Mouse (Mus musculus): ENCODE measurements around the gene Acp6. TPM values are rescaled to one million over a fixed set of nuclear protein-coding genes. Genes with fewer than 3 reads are reported as not detected.

The Acp6 gene
- 44.0 TPM for polyA plus RNA-seq (2014; fragmentation: Illumina TruSeq; extraction: RNeasy Lipid Tissue Mini Kit (QIAGEN cat#74804); ENCODE audit: low read depth, low replicate concordance)

DNA sequence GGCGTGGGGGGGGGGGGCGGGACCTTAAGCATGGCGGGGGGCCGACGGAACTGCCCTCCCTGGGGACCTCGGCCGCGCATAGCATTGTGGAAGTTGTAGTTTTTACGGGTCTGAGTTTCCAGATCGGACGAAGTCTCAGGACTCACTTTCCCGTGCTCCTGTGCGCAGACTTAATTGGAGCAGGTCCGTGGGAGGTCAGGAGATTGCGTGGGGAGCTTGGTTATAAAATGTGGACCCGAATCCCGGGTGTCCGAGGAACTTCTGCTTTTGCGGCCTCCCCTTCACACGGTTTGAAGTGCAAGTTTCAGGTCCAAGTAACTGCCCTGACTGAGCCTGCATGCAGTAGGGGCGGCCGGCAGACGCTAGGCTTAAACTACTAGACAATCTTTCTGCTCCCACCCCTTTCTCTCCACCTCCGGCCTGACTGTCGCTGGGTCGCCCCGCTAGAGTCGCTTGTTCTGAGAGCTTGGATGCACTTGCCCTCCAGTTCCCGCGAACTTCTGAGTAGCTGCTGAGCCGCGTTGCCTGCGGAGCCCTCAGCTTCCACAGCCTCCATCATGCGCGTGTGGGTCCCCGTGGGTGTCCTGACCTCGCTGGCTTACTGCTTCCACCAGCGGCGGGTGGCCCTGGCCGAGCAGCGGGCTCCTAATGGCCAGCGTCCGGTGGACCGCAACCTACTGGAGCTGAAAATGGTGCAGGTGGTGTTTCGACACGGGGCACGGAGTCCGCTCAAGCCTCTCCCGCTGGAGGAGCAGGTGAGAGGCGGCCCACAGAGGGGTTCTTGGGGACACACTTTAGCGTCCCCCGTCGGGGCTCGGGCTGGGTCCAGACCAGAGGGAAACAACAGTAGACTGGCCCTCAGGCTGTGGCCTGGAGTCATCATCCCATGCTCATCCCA lies at the start of gene Acp6:
TSS of gene Acp6 (plus strand) at position 167 of the 898 bp plus-strand sequence.

Other genes with a start within 250 kb of the Acp6 start
- gene Gja8, start 232.8 kb upstream of the Acp6 start, polyA plus RNA-seq (2014; fragmentation: Illumina TruSeq; extraction: RNeasy Lipid Tissue Mini Kit (QIAGEN cat#74804); ENCODE audit: low read depth, low replicate concordance): not detected
- gene Bcl9, start 139.1 kb downstream of the Acp6 start, polyA plus RNA-seq (2014; fragmentation: Illumina TruSeq; extraction: RNeasy Lipid Tissue Mini Kit (QIAGEN cat#74804); ENCODE audit: low read depth, low replicate concordance): 19.3 TPM

All from heart, adult 10 weeks (tissue).